Mouse (Mus musculus) heart, adult 9 months (tissue): Measurements from ENCODE around the gene Ints6l.

Source experiments
- DNase-seq, 2 experiments: peaks; one replicate each; pipeline ENCODE4 v3.0.0; 2022; ENCODE audit warnings: low spot score in 2 of 2

Ints6l gene

GRCm38 (mm10) chrX:56454671-56455371 is at the start of gene Ints6l:
TSS of gene Ints6l (plus strand) at chrX:56454857.
- peak; percentile 81 to 89 for DNase-seq

GRCm38 (mm10) chrX:56405482-56405881 is 49.2 kb upstream of the Ints6l start:
- no peak for DNase-seq

- no peak for DNase-seq
Measured at GRCm38 (mm10) chrX:56406128-56406527, 48.5 kb upstream of the Ints6l start.

- peak; percentile 1 to 2 for DNase-seq
Measured at GRCm38 (mm10) chrX:56416277-56416676, 38.4 kb upstream of the Ints6l start.

GRCm38 (mm10) chrX:56417541-56417940 is 37.1 kb upstream of the Ints6l start:
- no peak for DNase-seq

- DNase-seq, result no peak
Measured at GRCm38 (mm10) chrX:56430601-56431000, 24.1 kb upstream of the Ints6l start.

- no peak for DNase-seq
Measured at GRCm38 (mm10) chrX:56435758-56436283, 18.8 kb upstream of the Ints6l start.

GRCm38 (mm10) chrX:56446487-56447428 is 7.9 kb upstream of the Ints6l start:
- peak; percentile 42 to 54 for DNase-seq

- DNase-seq, result no peak
Measured at GRCm38 (mm10) chrX:56447524-56448015, 7.1 kb upstream of the Ints6l start, which contains the start of gene Gm2174. TSS of gene Gm2174 (plus strand) at chrX:56447965.

GRCm38 (mm10) chrX:56455372-56456246 is 952 bp downstream of the Ints6l start:
- peak; percentile 87 for DNase-seq

GRCm38 (mm10) chrX:56456379-56456778 is 1.7 kb downstream of the Ints6l start:
- no peak for DNase-seq

- peak in 1 of 2 experiments; percentile 11 for DNase-seq
Measured at GRCm38 (mm10) chrX:56462020-56462933, 7.6 kb downstream of the Ints6l start.

- no peak for DNase-seq
Measured at GRCm38 (mm10) chrX:56464906-56465305, 10.2 kb downstream of the Ints6l start.

GRCm38 (mm10) chrX:56467688-56468087 is 13.0 kb downstream of the Ints6l start:
- DNase-seq, result no peak

GRCm38 (mm10) chrX:56468422-56468821 is 13.8 kb downstream of the Ints6l start:
- no peak for DNase-seq

GRCm38 (mm10) chrX:56474035-56474434 is 19.4 kb downstream of the Ints6l start:
- peak; percentile 22 to 55 for DNase-seq

- DNase-seq, result no peak
Measured at GRCm38 (mm10) chrX:56477553-56477952, 22.9 kb downstream of the Ints6l start.

- DNase-seq, result peak in 1 of 2 experiments; percentile 23
Measured at GRCm38 (mm10) chrX:56481906-56482305, 27.2 kb downstream of the Ints6l start.

GRCm38 (mm10) chrX:56489758-56490157 is 35.1 kb downstream of the Ints6l start:
- peak in 1 of 2 experiments; percentile 65 for DNase-seq

GRCm38 (mm10) chrX:56497241-56497640 is 42.6 kb downstream of the Ints6l start:
- DNase-seq, result no peak
